Mouse (Mus musculus): ENCODE data around the gene Gm3252.
"Not testable (repeated sequence)": the region's sequence is repeated elsewhere in the genome, so short reads cannot be mapped to it uniquely, and the experiment has no call there.

Gm3252 gene

GRCm38 (mm10) chr14:4726038-4726880 is at the start of gene Gm3252:
Gene Gm3252 (plus strand): TSS chr14:4726775.
- DNase-seq: not testable (repeated sequence)

GRCm38 (mm10) chr14:4708938-4709337 is 17.6 kb upstream of the Gm3252 start, which contains the start of gene Gm7876:
Gene Gm7876 (plus strand): TSS chr14:4709238.
- DNase-seq: not testable (repeated sequence)

DNA sequence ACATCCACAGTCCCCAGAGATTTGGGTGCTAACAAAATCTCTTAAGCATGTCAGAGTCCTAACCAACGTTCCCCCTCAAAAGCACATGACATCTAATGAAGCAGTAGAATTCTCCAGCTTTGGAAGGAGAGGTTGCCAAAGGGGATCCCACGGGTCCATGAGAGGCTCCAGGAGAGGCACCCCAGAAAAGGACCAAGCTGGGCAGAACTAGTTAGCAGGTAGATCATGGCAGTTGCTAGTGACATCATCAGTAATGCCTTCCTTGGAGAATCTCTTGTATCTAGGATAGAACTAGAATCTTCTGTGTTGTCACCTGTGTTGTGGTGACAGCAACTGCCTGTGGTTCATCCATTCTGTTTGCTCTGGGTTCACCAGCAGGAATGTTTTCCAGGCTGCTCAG is 49.5 kb downstream of the Gm3252 start, which contains the start of gene Gm9602:
Gm9602 (plus strand) TSS at position 301 of the 400 bp plus-strand sequence.
- not testable (repeated sequence) for DNase-seq

All from spleen, adult 18-20 months (tissue).